Mouse (Mus musculus) kidney, postnatal 25 days (tissue): ENCODE results near the gene Sbk1.
"Not testable (repeated sequence)": the region's sequence is repeated elsewhere in the genome, so short reads cannot be mapped to it uniquely, and the experiment has no call there.

Experiments
- DNase-seq, 2 experiments: peaks; one replicate each; pipeline ENCODE4 v3.0.0; 2021; ENCODE audit warnings: mixed read lengths in 2 of 2

Sbk1 gene

DNA sequence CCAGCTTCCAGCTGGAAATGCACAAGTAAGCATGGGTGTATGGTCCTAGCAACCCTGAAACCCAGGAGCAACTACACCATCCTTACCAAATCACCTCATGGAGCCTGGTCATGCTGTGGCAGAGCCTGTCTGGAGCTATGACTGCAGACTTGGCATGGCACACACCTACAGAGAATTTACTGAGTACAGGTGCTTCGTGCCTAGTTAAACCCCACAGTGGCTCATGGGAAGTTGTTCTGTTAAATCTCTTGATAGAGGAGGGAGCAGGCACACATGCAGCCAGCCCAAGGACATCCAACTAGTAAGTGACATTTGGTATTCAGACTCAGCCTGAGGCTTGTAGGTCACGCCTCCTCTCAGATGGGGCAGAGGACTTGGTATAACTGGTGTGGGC is 15.7 kb downstream of the Sbk1 start:
- DNase-seq, result no peak

DNA sequence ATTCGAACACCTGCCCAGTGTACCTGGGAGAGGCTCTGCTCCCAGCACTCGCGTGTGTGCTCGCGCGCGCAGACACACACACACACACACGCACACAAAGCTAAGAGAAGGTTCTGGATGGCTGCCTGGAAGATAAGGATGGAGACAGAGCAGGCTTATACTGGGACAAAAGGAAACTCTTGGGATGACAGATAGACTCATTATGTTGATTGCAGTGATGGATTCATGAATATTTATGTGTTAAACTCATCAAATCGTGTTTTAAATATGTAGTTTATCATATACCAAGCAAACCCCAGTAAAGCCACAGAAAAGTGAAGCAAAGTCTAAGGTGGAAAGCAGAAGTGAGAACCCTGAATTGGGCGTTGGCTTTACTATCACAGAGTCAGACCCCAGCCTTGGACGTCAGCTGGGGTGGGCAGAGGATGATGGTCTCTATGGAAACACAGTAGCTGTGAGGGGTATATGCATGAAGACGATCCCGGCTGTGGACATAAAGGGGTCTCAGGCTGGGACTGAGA is 16.2 kb downstream of the Sbk1 start:
- no peak for DNase-seq

DNA sequence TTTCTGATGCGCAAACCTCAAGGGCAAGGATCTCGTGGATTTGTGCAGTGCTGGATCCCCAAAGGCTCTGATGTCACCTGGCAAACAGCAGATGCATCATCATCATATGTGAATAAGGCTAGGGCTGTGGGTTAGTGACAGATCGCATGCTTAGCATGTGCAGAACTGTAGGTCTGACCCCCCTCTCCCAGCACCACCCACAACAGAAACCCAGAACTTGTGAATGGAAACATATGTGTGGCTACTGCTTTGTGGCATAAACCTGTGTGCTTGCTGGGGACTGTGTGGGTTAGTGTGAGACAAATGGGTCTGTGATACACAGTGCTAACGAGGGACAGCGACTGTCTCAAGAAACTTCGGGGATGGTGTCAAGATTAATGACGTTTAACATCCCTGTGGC is 17.0 kb downstream of the Sbk1 start:
- no peak for DNase-seq

DNA sequence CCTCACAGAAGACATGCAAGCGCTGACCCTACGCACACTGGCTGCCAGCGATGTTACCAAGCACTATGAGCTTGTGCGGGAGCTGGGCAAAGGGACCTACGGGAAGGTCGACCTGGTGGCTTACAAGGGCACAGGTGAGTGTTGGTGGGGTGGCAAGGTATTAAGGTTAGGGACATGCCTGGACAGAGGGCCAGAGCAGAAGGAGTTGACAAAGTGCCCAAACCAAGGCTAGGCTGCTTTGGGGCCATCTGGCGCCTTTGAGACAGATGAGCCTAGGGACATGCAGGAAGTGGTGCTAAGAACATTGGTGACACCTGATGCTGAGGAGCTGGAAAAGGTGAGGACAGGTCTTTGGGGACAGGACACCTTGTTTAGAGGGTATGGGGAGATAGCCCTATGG is 17.5 kb downstream of the Sbk1 start:
- DNase-seq, result no peak

DNA sequence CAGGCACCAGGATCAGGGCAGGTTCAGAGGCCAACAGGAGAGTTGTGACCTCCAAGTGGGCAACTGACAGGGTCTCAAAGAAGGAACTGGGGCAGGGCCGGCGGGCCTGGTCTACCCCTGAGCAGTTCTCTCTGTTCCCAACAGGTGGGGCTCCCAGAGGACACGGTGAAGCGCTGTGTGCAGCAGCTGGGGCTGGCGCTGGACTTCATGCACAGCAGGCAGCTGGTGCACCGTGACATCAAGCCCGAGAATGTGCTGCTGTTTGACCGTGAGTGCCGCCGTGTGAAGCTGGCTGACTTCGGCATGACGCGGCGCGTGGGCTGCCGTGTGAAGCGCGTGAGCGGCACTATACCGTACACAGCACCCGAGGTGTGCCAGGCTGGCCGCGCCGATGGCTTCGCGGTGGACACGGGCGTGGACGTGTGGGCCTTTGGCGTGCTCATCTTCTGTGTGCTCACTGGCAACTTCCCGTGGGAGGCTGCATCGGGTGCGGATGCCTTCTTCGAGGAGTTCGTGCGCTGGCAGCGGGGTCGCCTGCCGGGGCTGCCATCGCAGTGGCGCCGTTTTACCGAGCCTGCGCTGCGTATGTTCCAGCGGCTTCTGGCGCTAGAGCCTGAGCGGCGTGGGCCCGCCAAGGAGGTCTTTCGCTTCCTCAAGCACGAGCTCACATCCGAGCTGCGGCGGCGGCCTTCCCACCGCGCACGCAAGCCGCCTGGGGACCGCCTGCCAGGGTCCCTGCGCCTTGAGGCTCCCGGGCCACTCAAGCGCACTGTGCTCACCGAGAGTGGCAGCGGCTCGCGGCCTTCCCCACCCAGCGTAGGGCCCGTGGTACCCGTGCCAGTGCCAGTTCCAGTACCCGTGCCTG is 19.5 kb downstream of the Sbk1 start:
- no peak for DNase-seq

DNA sequence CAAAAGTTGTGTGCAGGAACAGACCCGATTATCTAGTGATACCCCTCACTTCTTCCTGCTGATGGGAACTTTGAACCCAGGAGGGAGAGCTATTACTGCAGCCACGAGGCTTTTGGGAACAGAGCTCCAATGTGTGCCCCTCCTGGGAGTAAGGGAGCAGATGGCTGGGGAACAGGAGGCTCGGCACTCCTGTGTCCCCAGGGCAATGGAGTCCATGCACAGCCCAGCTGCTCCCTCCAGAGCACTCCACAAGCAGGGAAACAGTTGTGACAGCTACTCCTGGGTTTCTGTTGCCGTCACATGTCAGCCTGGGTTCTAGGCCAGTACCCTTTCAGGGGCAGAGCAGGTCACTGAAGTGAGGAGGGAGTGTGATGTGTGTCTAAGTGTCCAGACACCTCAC is 20.7 kb downstream of the Sbk1 start:
- DNase-seq, result no peak

DNA sequence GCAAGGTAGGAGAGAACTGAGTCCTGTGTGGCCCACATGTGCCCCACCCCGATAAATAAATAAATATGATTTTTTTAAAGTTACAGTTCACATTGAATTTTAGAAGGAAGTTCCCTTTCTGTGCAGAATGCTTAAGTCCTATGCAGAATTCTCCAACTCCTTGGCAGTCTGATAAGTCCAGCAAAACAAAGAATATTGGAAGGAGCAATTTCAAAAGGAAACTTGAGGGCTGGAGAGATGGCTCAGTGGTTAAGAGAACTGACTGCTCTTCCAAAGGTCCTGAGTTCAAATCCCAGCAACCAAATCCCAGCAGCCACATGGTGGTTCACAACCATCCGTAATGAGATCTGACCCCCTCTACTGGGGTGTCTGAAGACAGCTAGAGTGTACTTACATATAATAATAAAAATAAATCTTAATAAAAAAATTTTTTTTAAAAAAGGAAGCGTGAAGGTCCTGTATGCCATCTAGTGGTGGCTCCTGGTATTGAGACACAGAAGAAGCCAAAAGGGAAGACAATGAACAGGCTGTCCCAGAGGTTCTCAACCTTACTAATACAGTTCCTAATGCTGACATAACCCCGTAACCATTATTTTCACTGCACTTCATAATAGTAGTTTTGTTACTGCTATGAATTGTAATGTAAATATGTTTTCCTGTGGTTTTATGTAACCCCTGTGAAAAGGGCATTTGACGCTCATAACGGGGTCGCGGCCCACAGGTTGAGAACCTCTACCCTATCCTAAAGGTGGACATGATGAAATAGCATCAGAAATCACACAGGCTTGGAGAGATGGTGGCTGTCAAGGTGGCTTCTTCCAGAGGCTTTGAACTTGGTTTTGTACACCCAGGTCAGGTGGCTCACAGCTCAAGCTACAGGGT is 25.4 kb downstream of the Sbk1 start:
- peak in 1 of 2 experiments; percentile 80 for DNase-seq

DNA sequence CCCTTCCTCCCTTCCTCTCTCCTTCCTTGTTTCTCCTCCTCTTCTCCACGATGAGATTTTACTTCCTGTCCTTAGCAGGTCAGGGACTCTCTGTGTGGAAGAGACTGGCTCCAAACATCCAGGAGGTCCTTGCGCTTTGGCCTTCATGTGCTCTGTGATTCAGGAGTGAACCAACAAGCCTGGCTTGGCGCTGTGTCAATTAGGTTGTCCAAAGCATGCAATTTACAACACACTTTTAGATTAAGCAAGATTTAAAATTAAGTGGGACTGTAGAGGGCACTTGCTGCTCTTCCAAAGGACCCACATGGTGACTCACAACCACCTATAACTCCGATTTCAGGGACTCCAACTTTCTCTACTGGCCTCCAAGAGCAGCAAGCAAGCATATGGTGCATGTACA is 26.4 kb downstream of the Sbk1 start:
- DNase-seq, result no peak

DNA sequence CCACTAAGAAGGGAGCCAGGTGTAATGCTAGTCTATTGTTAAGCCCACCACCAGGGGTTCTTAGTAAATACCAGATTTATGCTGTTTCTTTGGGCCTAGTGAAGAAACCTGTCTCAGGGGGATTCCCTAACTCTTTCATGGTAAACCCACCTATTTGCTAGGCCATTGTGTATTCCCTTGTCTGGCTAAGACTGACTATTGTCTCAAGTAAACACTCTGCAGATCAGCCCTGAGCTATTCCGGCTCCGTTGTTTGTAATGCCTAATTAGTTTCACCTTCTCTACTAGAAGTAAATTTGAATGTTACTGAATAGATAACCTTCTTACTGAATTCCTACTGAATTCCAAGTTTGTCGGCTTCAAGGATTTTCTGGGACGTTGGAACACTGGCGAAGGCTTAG is 29.4 kb downstream of the Sbk1 start:
- not testable (repeated sequence) for DNase-seq

DNA sequence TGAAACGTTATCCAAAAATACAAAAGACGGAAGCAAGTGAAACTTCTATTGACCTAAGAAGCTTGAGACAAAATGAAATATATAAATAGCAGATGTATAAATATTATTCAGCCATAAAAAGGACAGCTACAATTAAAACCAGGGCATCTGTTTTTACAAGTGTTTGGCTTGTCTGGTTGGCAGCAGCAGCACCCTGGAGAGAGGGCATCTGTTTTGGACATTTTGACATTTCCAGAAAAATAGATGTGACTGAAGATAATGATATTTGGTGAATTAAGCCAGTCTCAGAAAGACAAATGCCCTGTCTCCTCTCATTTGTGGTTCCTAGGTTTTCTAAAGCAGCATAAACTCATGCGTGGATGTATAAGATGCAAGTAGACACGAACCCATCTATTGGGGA is 39.4 kb downstream of the Sbk1 start:
- no peak for DNase-seq

DNA sequence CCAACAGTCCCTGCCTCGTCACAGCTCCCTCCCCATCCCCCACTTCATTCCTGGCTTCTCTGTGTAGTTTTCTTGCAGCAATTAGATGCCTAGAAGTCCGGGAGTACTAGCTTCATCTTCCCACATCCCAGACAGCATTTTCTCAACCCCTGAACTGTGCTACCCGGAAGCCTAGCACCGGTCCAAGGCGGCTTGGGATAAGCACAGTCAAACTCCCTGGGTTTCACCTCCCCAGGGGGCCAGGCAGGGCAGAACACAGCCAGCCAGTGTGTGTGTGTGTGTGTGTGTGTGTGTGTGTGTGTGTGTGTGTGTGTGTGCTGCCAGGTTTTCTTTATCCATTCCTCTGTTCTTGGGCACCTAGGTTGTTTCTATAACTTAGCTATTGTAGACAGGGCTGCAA is 40.9 kb downstream of the Sbk1 start:
- DNase-seq, result no peak

DNA sequence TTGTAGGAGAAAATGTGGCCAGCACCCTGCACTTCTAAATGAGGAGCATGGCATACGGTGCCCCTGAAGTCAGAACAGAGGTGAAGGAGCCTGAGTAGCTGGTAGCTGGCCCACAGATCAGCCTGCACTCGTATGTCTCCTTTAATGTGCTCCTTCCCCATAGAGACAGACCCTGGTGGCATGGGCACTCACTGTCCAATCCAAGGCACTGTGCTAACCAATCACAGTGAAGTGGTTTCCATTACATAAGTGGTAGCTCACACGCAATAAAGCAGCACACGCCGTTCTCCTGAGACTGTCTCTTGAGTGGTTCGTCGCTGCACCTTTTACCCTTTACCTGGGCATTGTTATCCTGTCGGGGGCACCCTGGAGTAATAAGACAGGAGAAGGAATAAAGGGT is 41.9 kb downstream of the Sbk1 start:
- no peak for DNase-seq

DNA sequence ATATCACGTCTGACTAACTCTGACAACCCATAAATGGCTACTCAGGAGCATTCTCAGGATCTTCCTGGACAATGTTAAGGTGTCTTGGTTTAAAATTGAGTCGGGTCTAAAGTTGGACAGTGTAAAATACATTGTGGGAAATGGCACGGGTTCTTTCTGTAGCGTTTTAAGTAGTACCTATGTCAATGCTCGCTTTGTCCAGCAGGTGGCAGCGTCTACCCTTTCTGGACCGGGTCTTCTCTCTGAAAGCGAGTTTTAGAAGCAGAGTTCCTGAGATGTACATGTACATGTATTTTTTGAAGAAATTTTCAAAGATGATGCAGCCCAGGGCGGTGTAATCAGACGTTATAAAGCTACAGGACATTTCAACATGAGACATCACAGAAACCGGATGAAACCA is 51.3 kb downstream of the Sbk1 start:
- peak; percentile 78 to 88 for DNase-seq

DNA sequence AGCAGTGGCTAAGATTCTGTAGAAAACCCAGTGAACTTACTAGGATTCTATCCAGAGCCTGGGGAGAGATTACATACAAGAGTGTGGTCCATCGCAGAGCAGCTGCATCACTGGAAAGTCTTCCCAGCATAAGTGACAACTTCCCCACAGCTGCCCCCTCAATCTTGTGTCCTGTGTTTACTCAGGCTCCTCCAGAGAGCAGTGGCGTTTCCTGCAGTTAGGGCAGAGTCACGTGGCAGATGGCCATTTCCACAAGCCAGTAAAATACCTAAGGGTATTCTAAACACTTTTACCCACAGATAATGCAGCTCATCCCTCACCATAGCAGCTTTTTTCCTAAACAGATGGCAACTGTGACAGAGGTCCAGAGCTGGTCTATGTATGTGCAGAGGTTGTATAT is 52.4 kb downstream of the Sbk1 start:
- no peak for DNase-seq

DNA sequence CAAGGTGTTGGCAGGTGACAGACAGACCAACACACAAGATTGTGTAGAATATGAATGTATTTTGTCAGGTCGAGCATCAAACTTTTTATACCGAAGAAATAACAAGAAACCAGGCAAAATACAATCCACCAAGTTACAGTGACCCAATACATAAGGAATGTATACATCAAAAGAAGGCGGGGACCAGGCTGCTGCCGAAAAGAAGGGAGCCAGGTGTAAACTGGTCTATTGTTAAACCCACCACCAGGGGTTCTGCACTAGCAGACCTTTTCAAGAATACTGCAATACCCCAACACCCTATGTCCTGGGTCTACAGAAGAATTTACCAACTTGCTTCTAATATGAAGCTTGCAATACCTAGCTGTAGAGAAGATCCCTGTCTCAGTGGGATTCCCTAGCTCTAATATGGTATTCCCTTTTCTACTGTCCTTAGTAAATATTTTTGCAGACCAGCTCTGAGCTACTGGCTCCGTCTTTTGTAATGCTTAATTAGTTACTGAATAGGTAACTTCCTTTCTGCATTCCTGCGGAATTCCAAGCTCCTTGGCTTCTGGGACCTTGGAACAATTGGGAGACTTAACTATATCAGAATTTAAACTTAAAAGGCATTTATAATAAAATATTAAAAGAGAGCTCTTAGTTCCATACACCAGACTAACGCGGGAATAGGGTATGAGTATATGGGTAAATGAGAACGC is 53.3 kb downstream of the Sbk1 start:
- not testable (repeated sequence) for DNase-seq

DNA sequence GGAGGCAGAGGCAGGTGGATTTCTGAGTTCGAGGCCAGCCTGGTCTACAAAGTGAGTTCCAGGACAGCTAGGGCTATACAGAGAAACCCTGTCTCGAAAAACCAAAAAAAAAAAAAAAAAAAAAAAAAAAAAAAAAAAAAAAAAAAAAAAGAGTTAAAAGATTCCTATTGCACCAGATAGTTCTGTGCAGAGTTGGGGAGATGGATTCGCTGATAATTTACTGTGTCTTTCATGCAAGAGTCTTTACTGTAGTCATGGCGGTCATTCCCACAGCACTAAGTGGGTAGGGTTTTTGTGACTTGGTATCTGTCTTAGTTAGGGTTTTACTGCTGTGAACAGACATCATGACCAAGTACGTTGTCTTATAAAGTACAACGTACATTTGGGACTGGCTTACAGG is 56.4 kb downstream of the Sbk1 start:
- not testable (repeated sequence) for DNase-seq

DNA sequence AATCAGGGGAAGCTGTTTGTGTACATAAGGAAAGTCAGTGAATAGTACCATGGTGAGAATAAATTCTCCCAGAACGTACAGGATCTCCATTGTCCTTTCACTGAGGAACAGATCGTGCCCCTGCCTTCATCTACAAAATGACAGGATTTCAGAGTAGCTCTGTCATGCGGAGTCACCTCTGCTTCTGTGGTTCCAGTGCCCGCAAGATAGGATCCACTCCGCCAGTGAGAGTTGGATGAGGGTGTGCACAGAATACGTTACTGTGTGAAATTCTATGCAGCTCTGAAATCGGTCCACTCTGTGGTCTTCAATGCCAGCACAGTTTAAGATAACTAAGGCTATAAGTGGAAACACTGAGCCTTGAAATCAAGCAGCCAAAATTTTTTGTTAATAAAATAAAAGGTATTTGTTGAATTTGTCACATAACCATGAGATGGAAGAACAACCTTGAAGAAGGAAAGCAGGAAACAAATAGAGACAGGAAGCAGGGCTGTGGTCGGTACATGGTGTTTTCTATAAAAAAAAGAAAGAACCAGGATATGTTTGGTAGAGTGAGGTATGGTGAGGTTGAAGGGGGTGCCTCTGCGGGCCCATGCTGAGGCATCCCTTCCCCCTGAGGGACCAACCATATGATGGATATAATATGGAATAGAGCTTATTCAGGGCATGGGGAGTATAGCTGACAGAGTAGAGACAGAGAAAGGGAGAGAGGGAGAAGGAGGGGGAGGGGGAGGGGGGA is 57.7 kb downstream of the Sbk1 start:
- no peak for DNase-seq

DNA sequence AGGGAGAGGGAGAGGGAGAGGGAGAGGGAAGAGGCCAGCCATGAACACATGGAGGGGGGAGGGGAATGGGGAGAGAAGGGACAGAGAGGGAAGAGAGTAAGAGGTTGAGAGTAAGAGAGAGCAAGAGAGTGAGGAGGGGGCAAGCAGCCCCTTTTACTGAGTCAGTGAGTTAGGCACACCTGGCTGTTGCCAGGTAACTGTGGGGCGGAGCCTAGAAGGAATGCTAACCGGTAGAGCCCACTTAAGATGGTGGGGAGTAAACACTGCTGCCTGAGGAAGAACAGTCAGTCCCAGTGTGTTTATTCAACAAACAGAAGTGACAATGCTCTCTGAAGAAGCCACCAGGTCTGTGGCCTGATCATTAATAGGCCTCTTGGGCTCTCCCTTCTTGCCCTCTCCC is 58.3 kb downstream of the Sbk1 start:
- no peak for DNase-seq

DNA sequence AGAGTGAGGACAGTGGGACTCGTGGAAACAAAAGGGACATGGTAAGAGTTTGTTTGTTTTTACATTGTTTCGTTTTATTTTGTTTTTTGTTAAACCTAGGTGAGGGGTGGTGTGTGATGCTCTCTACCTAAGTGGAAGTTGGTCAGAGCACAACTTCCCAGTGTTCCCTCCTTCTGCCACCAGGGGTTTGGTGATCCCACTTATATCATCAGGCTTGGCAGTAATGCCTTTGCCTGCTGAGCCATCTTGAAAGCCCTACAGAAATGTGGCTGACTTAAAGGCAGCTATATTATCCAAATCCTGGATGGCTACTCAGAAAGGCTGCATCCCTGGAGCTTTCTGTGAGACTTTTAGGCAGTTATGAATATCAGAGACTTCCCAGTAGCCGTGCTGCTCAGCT is 60.3 kb downstream of the Sbk1 start:
- DNase-seq, result no peak

DNA sequence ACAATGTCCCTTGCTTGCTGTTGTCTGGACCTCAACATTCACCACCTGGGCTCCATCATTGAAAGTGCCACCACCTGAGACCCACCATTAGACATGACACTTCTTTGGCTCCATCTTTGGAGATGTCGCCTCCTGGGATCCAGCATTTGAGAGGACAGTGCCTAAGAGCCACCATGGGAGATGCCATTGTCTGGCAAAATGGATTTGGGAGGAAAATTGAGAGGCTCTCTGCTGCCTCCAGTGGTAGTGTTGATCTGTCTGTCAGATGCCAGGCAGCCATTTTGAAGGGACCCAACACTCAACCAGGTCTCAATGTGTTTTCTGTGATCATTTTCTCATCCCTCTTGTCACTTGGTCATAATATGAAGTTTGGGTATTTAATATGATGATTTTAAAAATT is 63.1 kb downstream of the Sbk1 start:
- DNase-seq, result peak in 1 of 2 experiments; percentile 6

DNA sequence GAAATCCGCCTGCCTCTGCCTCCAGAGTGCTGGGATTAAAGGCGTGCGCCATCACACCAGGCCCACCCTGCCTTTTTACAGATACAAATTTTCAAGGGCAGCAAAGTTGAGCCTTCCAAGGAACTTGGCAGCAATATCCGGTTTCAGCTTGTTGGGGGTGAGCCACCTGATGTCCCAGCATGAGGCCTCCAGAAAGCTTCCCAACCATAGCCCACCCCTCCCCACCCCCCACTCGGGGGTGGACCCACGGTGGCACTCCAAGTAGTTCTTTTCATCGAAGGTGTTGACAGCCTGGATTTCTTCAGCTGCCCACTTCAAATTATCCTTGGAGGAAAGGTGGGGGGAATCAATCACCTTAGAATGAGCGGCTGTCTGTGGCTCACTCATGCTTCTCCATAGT is 66.5 kb downstream of the Sbk1 start:
- no peak for DNase-seq

DNA sequence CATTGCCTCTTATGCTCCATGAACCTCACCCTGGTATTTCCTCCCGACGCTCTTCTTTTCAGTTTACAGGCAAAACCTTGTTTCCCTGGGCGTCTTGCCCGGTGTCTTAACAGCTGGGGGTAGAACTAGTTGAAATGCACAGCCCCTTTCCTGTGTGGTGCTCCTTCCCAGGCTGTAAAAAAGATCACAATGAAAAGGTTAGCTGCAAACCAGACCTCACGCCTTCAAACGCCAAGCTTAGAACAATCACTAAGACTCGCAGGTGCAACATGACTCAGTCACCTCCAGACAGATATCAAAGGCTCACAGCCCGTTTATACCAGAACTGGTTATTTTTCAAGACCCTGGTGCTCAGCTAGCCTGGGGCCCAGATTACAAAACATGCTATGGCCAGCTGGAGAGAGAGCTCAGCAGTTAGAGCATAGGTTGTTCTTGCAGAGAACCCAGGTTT is 67.1 kb downstream of the Sbk1 start:
- no peak for DNase-seq
